In the genomic region with DNA sequence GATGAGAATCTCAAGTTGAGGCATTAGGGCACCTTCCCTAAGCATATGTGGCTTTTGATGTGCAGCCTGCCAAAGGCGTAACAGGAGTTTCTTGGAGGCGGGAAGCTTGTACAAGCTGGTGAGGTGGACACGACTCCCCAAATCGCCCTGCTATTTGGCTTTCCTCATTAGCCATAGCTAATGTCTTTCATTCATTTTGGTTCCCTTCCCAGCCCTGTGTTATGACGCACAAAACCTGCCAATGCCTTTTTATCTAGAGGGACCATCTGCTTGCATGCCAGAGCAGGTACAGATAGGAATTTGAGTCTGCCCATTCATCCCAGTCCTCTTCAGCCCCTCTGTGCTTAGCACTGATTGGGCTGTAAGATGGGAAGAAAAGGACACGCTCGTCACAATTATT, we compare ENCODE assay signal across 9 mouse cellular contexts. TPM values are rescaled to one million over a fixed set of nuclear protein-coding genes. Genes with fewer than 3 reads are reported as not detected.
DNase-seq lines count a peak whose midpoint lies in the region; ATAC-seq and TF ChIP-seq lines count a peak whose summit lies in the region.
"Had no signal": no experiment of that assay in that cellular context is flagged by ENCODE, and none has a peak within 500 bp of the region (broad histone marks: within the 10 kb centered on the region; RNA-seq: fewer than 3 reads in every experiment).

No protein-coding gene starts in this region.

- no peaks in the 10 kb centered on the region for H3K9me3 ChIP-seq in heart, postnatal 0 days (replicated peaks; ENCODE audit: control insufficient read depth, low read length)
- no peaks in the 10 kb centered on the region for H3K9me3 ChIP-seq in liver, embryonic 14.5 days (ENCODE audit: control insufficient read depth, low read length)
- H3K9me3 ChIP-seq: midbrain, embryonic 15.5 days had no signal

- 71% methylated on average over 7 of the region's 7 CpGs for WGBS in heart, postnatal 0 days
- 39% methylated on average over 7 of the region's 7 CpGs for WGBS in cerebellum, adult 2 months
- WGBS in liver, embryonic 14.5 days (ENCODE audit: insufficient replicate concordance) = 53% methylated on average over 7 of the region's 7 CpGs

- no peaks in the 10 kb centered on the region for H3K27me3 ChIP-seq in heart, postnatal 0 days (ENCODE audit: control insufficient read depth, insufficient read depth, low read length)
- H3K27me3 ChIP-seq in cerebellum, adult 2 months (ENCODE audit: control insufficient read depth, insufficient read depth, low read length) = no peaks in the 10 kb centered on the region
- H3K27me3 ChIP-seq in liver, embryonic 14.5 days (ENCODE audit: control insufficient read depth, insufficient read depth, low read length) = no peaks in the 10 kb centered on the region
- H3K27me3 ChIP-seq: midbrain, embryonic 15.5 days had no signal

- no peak overlapping the region for H3K9ac ChIP-seq in heart, postnatal 0 days (replicated peaks; ENCODE audit: low read depth, low read length)
- peak overlapping the region; percentile 23; the same call in 1 of the 2 replicates for H3K9ac ChIP-seq in liver, embryonic 14.5 days (replicated peaks)
- H3K9ac ChIP-seq: midbrain, embryonic 15.5 days had no signal

- no peak for DNase-seq in heart, postnatal 0 days (ENCODE audit: low spot score)
- no peak for DNase-seq in heart, postnatal 4 days
- peak; percentile 77 for DNase-seq in brain, adult 2 months (ENCODE audit: low read depth, low spot score)
- peak; percentile 42 to 76 for DNase-seq in cerebellum, adult 2 months
- peak; percentile 57 to 63 (median 60) for DNase-seq in liver, embryonic 14.5 days (ENCODE audit: low read depth in 3 of 3, low spot score in 3 of 3)
- no peak for DNase-seq in spleen, adult 12 weeks (ENCODE audit: low spot score)
- DNase-seq in thymus, postnatal 0 days (ENCODE audit: low spot score) = no peak
- DNase-seq: thymus, adult 2 months had no signal

- peaks cover 36% of the 10 kb centered on the region for H3K36me3 ChIP-seq in heart, postnatal 0 days (replicated peaks; ENCODE audit: control insufficient read depth, insufficient read depth, low read length)
- H3K36me3 ChIP-seq in liver, embryonic 14.5 days (replicated peaks; ENCODE audit: control insufficient read depth, insufficient read depth, low read depth) = no peaks in the 10 kb centered on the region
- H3K36me3 ChIP-seq: midbrain, embryonic 15.5 days had no signal

- TF ChIP-seq CTCF in heart, postnatal 0 days (IDR thresholded peaks at IDR 0.05; ENCODE audit: low read depth) = no peak
- TF ChIP-seq CTCF in cerebellum, adult 2 months (IDR thresholded peaks at IDR 0.05; ENCODE audit: borderline replicate concordance, insufficient read depth, low read depth, low read length) = no peak
- TF ChIP-seq CTCF in liver, embryonic 14.5 days (IDR thresholded peaks at IDR 0.05; ENCODE audit: low read depth) = no peak

- no peak overlapping the region for H3K4me2 ChIP-seq in heart, postnatal 0 days (ENCODE audit: low read depth, low read length)
- peak overlapping the region; percentile 34 for H3K4me2 ChIP-seq in liver, embryonic 14.5 days (ENCODE audit: low read depth)
- H3K4me2 ChIP-seq: midbrain, embryonic 15.5 days had no signal

- no peak for ATAC-seq in heart, postnatal 0 days (ENCODE audit: insufficient read depth, low read depth)
- ATAC-seq in liver, embryonic 14.5 days (ENCODE audit: insufficient read depth) = peak; percentile 78
- ATAC-seq: midbrain, embryonic 15.5 days had no signal

- H3K27ac ChIP-seq in heart, postnatal 0 days (ENCODE audit: low read depth) = peak overlapping the region; percentile 98
- peak overlapping the region; percentile 82 for H3K27ac ChIP-seq in cerebellum, adult 2 months (ENCODE audit: insufficient read depth, low read length)
- peak overlapping the region; percentile 67 for H3K27ac ChIP-seq in liver, embryonic 14.5 days
- H3K27ac ChIP-seq: midbrain, embryonic 15.5 days had no signal

- TF ChIP-seq EP300 in heart, postnatal 0 days (IDR thresholded peaks at IDR 0.05; ENCODE audit: low read depth) = no peak
- TF ChIP-seq EP300 in liver, embryonic 14.5 days (IDR thresholded peaks at IDR 0.05; ENCODE audit: low read depth) = peak; percentile 81

- no peak overlapping the region for H3K4me3 ChIP-seq in heart, postnatal 0 days (ENCODE audit: low read depth, low read length)
- no peak overlapping the region for H3K4me3 ChIP-seq in cerebellum, adult 2 months (replicated peaks; ENCODE audit: insufficient read depth, low read depth, low read length)
- H3K4me3 ChIP-seq in liver, embryonic 14.5 days (ENCODE audit: insufficient read depth in 1 of 2, low read depth in 2 of 2, low read length in 2 of 2) = no peak overlapping the region
- H3K4me3 ChIP-seq: midbrain, embryonic 15.5 days had no signal

- peaks cover 91% of the 10 kb centered on the region for H3K4me1 ChIP-seq in heart, postnatal 0 days (ENCODE audit: control insufficient read depth, insufficient read depth)
- H3K4me1 ChIP-seq in cerebellum, adult 2 months (ENCODE audit: control insufficient read depth, insufficient read depth, low read length) = peaks cover 28% of the 10 kb centered on the region
- H3K4me1 ChIP-seq in liver, embryonic 14.5 days (replicated peaks; ENCODE audit: control insufficient read depth in 2 of 2, insufficient read depth in 2 of 2, low read length in 1 of 2) = peaks cover 33 to 49% of the 10 kb centered on the region in 2 experiments

- TF ChIP-seq POLR2A in cerebellum, adult 2 months (IDR thresholded peaks at IDR 0.05; ENCODE audit: borderline replicate concordance, insufficient read depth, low read length) = no peak

RNA-seq across cellular contexts. Expression of a gene that starts 40.2 kb away (rescaled TPM):
- total RNA-seq in heart, postnatal 0 days (2014; rRNA removed; ENCODE audit: low replicate concordance) = 164 and 257 TPM in 2 replicates
- polyA plus RNA-seq in heart, postnatal 0 days (2015; fragmentation: Nextera tagmentation; extraction: Ambion mirVana) = 57.0 and 66.0 TPM in 2 replicates
- total RNA-seq in heart, postnatal 4 days (2021) = 100 to 1,000 TPM; 139 to 143 TPM
- 47.7 and 48.9 TPM in 2 replicates for polyA plus RNA-seq in cerebellum, adult 2 months (2012; rRNA removed)
- 2.7 and 3.2 TPM in 2 replicates for polyA plus RNA-seq in liver, embryonic 14.5 days (2012; rRNA removed)
- polyA plus RNA-seq in liver, embryonic 14.5 days (2014; fragmentation: Nextera tagmentation; extraction: Ambion mirVana) = 3.8 and 4.8 TPM in 2 replicates
- 18.2 and 25.2 TPM in 2 replicates for polyA plus RNA-seq in thymus, postnatal 0 days (2015; fragmentation: Nextera tagmentation; extraction: Ambion mirVana)

Comparison
In these comparisons a context has a peak if more than half of its experiments do, and no peak if none do; other contexts are left out.
1. DNase-seq: peak in brain, adult 2 months (single experiment), cerebellum, adult 2 months (2 of 2) and liver, embryonic 14.5 days (3 of 3); none in heart, postnatal 0 days (single experiment), heart, postnatal 4 days (single experiment), spleen, adult 12 weeks (single experiment) and thymus, postnatal 0 days (single experiment).
2. Peak in every context shown above with its lines, with median percentiles within 50 percentile points of each other: H3K27ac ChIP-seq.